Mouse (Mus musculus) MEL (cell line): ENCODE results near the gene Scfd2. TPM values are rescaled to one million over a fixed set of nuclear protein-coding genes. Genes with fewer than 3 reads are reported as not detected.

ENCODE experiments used
- DNase-seq: peaks from one replicate; pipeline ENCODE4 v3.0.0; 2011; ENCODE audit warnings: low read depth, low spot score
- H3K27ac ChIP-seq: 2 replicates; pipeline ENCODE4 v1.5.1; 2012; ENCODE audit warnings: low read depth, mild to moderate bottlenecking, control low read depth, low read length, moderate library complexity; ENCODE audit not compliant: control insufficient read depth
- H3K27me3 ChIP-seq, 2 experiments: fragments of 150-350 bp in 1 of 2; sonication (generic) in 1 of 2; 2 replicates each; pipeline ENCODE4 v1.6.1; 2012; ENCODE audit warnings: low read length in 2 of 2, mild to moderate bottlenecking in 2 of 2, improper control_type of control experiment in 1 of 2, moderate library complexity in 1 of 2; ENCODE audit not compliant: insufficient read depth in 2 of 2, control insufficient read depth in 1 of 2
- H3K36me3 ChIP-seq, 2 experiments: 2 replicates each; pipeline ENCODE4 v1.6.1; 2012 to 2014; ENCODE audit warnings: low read length in 2 of 2, improper control_type of control experiment in 1 of 2, inconsistent platforms in 1 of 2, mild to moderate bottlenecking in 1 of 2; ENCODE audit not compliant: insufficient read depth in 2 of 2, control insufficient read depth in 1 of 2
- H3K4me1 ChIP-seq, 2 experiments: fragments of 150-350 bp in 1 of 2; sonication (generic) in 1 of 2; 2 replicates each; pipeline ENCODE4 v1.6.1; 2012; ENCODE audit warnings: low read length in 2 of 2, improper control_type of control experiment in 1 of 2, mild to moderate bottlenecking in 1 of 2; ENCODE audit not compliant: insufficient read depth in 2 of 2, control insufficient read depth in 1 of 2
- H3K4me3 ChIP-seq, 2 experiments: fragments of 150-350 bp in 1 of 2; sonication (generic) in 1 of 2; 2 replicates each; pipeline ENCODE4 v1.5.1; 2012; ENCODE audit warnings: low read depth in 2 of 2, low read length in 2 of 2, mild to moderate bottlenecking in 2 of 2, moderate library complexity in 2 of 2, control low read depth in 1 of 2, improper control_type of control experiment in 1 of 2; ENCODE audit not compliant: control insufficient read depth in 1 of 2, insufficient read depth in 1 of 2
- H3K79me2 ChIP-seq: 2 replicates; pipeline ENCODE4 v1.6.1; 2012; ENCODE audit warnings: mild to moderate bottlenecking, low read length, moderate library complexity; ENCODE audit not compliant: control insufficient read depth, poor library complexity, insufficient read depth
- H3K9ac ChIP-seq: 2 replicates; pipeline ENCODE4 v1.6.1; 2012; ENCODE audit warnings: low read depth, mild to moderate bottlenecking, control low read depth, low read length, moderate library complexity; ENCODE audit not compliant: control insufficient read depth, poor library complexity, severe bottlenecking
- H3K9me3 ChIP-seq: fragments of 150-350 bp; sonication (generic); replicated peaks from 2 replicates; pipeline ENCODE4 v1.6.1; 2012; ENCODE audit warnings: mild to moderate bottlenecking, low read length, improper control_type of control experiment, moderate library complexity; ENCODE audit not compliant: insufficient read depth
- BHLHE40 ChIP-seq: IDR thresholded peaks from 2 replicates; pipeline ENCODE4 v1.6.1; 2012; ENCODE audit warnings: low read depth, mild to moderate bottlenecking, inconsistent platforms, low read length, improper control_type of control experiment, borderline replicate concordance
- CHD1 ChIP-seq: IDR thresholded peaks from 2 replicates; pipeline ENCODE4 v1.6.1; 2012; ENCODE audit warnings: low read depth, mild to moderate bottlenecking, inconsistent platforms, low read length, improper control_type of control experiment
- CTCF ChIP-seq, 3 experiments: IDR thresholded peaks in 2 of 3; conservative IDR thresholded peaks in 1 of 3; 2 replicates each; pipeline ENCODE4 v1.5.1; 2011 to 2012; ENCODE audit warnings: low read length in 3 of 3, low read depth in 2 of 3, mild to moderate bottlenecking in 2 of 3, improper control_type of control experiment in 1 of 3, inconsistent platforms in 1 of 3, mixed read lengths in 1 of 3, moderate library complexity in 1 of 3; ENCODE audit not compliant: control insufficient read depth in 1 of 3, insufficient read depth in 1 of 3, poor library complexity in 1 of 3, severe bottlenecking in 1 of 3
- E2F4 ChIP-seq: IDR thresholded peaks from 2 replicates; pipeline ENCODE4 v1.6.1; 2011; ENCODE audit warnings: low read depth, low read length, improper control_type of control experiment, borderline replicate concordance
- ELF1 ChIP-seq: IDR thresholded peaks from 2 replicates; pipeline ENCODE4 v1.6.1; 2014; ENCODE audit warnings: low read depth, mild to moderate bottlenecking, inconsistent platforms, low read length, improper control_type of control experiment, moderate library complexity
- EP300 ChIP-seq, 2 experiments: IDR thresholded peaks; 2 replicates each; pipeline ENCODE4 v1.6.1; 2011; ENCODE audit warnings: improper control_type of control experiment in 2 of 2, low read length in 2 of 2, low read depth in 1 of 2, mild to moderate bottlenecking in 1 of 2
- ETS1 ChIP-seq: IDR thresholded peaks from 2 replicates; pipeline ENCODE4 v1.6.1; 2012; ENCODE audit warnings: low read depth, mild to moderate bottlenecking, inconsistent platforms, low read length, improper control_type of control experiment, moderate library complexity
- GABPA ChIP-seq: IDR thresholded peaks from 2 replicates; pipeline ENCODE4 v1.6.1; 2012; ENCODE audit warnings: low read depth, mild to moderate bottlenecking, inconsistent platforms, low read length, improper control_type of control experiment, moderate library complexity
- GATA1 ChIP-seq: IDR thresholded peaks from 2 replicates; pipeline ENCODE4 v1.6.1; 2011; ENCODE audit warnings: low read depth, low read length, improper control_type of control experiment
- HCFC1 ChIP-seq: IDR thresholded peaks from 2 replicates; pipeline ENCODE4 v1.6.1; 2012; ENCODE audit warnings: low read depth, mild to moderate bottlenecking, inconsistent platforms, low read length, improper control_type of control experiment, moderate library complexity
- JUND ChIP-seq: IDR thresholded peaks from 2 replicates; pipeline ENCODE4 v1.6.1; 2011; ENCODE audit warnings: low read depth, mild to moderate bottlenecking, improper control_type of control experiment, low read length
- KAT2A ChIP-seq: conservative IDR thresholded peaks from 2 replicates; pipeline ENCODE4 v1.6.1; 2012; ENCODE audit warnings: low read depth, low read length, improper control_type of control experiment, inconsistent platforms
- MAFK ChIP-seq: IDR thresholded peaks from 2 replicates; pipeline ENCODE4 v1.6.1; 2011; ENCODE audit warnings: low read depth, mild to moderate bottlenecking, low read length, improper control_type of control experiment, borderline replicate concordance
- MAX ChIP-seq: IDR thresholded peaks from 2 replicates; pipeline ENCODE4 v1.6.1; 2011; ENCODE audit warnings: low read length, improper control_type of control experiment
- MAZ ChIP-seq: IDR thresholded peaks from 2 replicates; pipeline ENCODE4 v1.6.1; 2012; ENCODE audit warnings: low read depth, mild to moderate bottlenecking, inconsistent platforms, low read length, improper control_type of control experiment
- MEF2A ChIP-seq: IDR thresholded peaks from 2 replicates; pipeline ENCODE4 v1.6.1; 2014; ENCODE audit warnings: low read depth, mild to moderate bottlenecking, inconsistent platforms, low read length, improper control_type of control experiment; ENCODE audit not compliant: poor library complexity, insufficient replicate concordance, severe bottlenecking; ENCODE audit errors: extremely low read depth
- MXI1 ChIP-seq: IDR thresholded peaks from 2 replicates; pipeline ENCODE4 v1.6.1; 2011; ENCODE audit warnings: mild to moderate bottlenecking, low read depth, low read length, improper control_type of control experiment
- MYB ChIP-seq: IDR thresholded peaks from 2 replicates; pipeline ENCODE4 v1.6.1; 2011; ENCODE audit warnings: mild to moderate bottlenecking, low read depth, low read length, improper control_type of control experiment
- MYC ChIP-seq: IDR thresholded peaks from 2 replicates; pipeline ENCODE4 v1.6.1; 2011; ENCODE audit warnings: low read depth, mild to moderate bottlenecking, low read length, improper control_type of control experiment, moderate library complexity
- NELFE ChIP-seq: IDR thresholded peaks from 2 replicates; pipeline ENCODE4 v1.6.1; 2011; ENCODE audit warnings: low read depth, low read length, improper control_type of control experiment
- NRF1 ChIP-seq: IDR thresholded peaks from 2 replicates; pipeline ENCODE4 v1.6.1; 2014; ENCODE audit warnings: low read depth, mild to moderate bottlenecking, inconsistent platforms, low read length, improper control_type of control experiment, moderate library complexity; ENCODE audit not compliant: poor library complexity, insufficient read depth, severe bottlenecking
- POLR2A ChIP-seq, 2 experiments: IDR thresholded peaks; 2 replicates each; pipeline ENCODE4 v1.6.1; 2011 to 2012; ENCODE audit warnings: low read length in 2 of 2, mild to moderate bottlenecking in 2 of 2, control low read depth in 1 of 2, improper control_type of control experiment in 1 of 2, low read depth in 1 of 2, moderate library complexity in 1 of 2; ENCODE audit not compliant: control insufficient read depth in 1 of 2, insufficient read depth in 1 of 2, poor library complexity in 1 of 2
- POLR2AphosphoS5 ChIP-seq: IDR thresholded peaks from 2 replicates; pipeline ENCODE4 v1.6.1; 2012; ENCODE audit warnings: low read depth, borderline replicate concordance, mild to moderate bottlenecking, inconsistent platforms, low read length, moderate library complexity, mixed read lengths
- RCOR1 ChIP-seq: IDR thresholded peaks from 2 replicates; pipeline ENCODE4 v1.6.1; 2012; ENCODE audit warnings: low read depth, mild to moderate bottlenecking, inconsistent platforms, low read length, improper control_type of control experiment
- SIN3A ChIP-seq: IDR thresholded peaks from 2 replicates; pipeline ENCODE4 v1.6.1; 2012; ENCODE audit warnings: low read length, improper control_type of control experiment, inconsistent platforms
- SMC3 ChIP-seq: IDR thresholded peaks from 2 replicates; pipeline ENCODE4 v1.6.1; 2011; ENCODE audit warnings: low read depth, low read length, improper control_type of control experiment
- TAL1 ChIP-seq: IDR thresholded peaks from 2 replicates; pipeline ENCODE4 v1.6.1; 2012; ENCODE audit warnings: mild to moderate bottlenecking, inconsistent platforms, low read length, moderate library complexity, mixed read lengths
- TBP ChIP-seq: IDR thresholded peaks from 2 replicates; pipeline ENCODE4 v1.8.0; 2011; ENCODE audit warnings: low read depth, low read length, improper control_type of control experiment
- TCF12 ChIP-seq: IDR thresholded peaks from 2 replicates; pipeline ENCODE4 v1.6.1; 2014; ENCODE audit warnings: low read depth, mild to moderate bottlenecking, inconsistent platforms, low read length, improper control_type of control experiment, moderate library complexity
- UBTF ChIP-seq: IDR thresholded peaks from 2 replicates; pipeline ENCODE4 v1.6.1; 2012; ENCODE audit warnings: low read depth, mild to moderate bottlenecking, inconsistent platforms, low read length, improper control_type of control experiment, moderate library complexity, borderline replicate concordance; ENCODE audit not compliant: insufficient read depth
- USF1 ChIP-seq: IDR thresholded peaks from 2 replicates; pipeline ENCODE4 v1.6.1; 2014; ENCODE audit warnings: low read depth, mild to moderate bottlenecking, inconsistent platforms, low read length, improper control_type of control experiment, moderate library complexity
- USF2 ChIP-seq, 2 experiments: IDR thresholded peaks; 2 replicates each; pipeline ENCODE4 v1.6.1; 2011 to 2012; ENCODE audit warnings: improper control_type of control experiment in 2 of 2, low read length in 2 of 2, borderline replicate concordance in 1 of 2, inconsistent platforms in 1 of 2, low read depth in 1 of 2, mild to moderate bottlenecking in 1 of 2; ENCODE audit not compliant: insufficient read depth in 1 of 2
- ZC3H11A ChIP-seq: IDR thresholded peaks from 2 replicates; pipeline ENCODE4 v1.6.1; 2012; ENCODE audit warnings: low read depth, mild to moderate bottlenecking, inconsistent platforms, low read length, improper control_type of control experiment
- ZKSCAN1 ChIP-seq: IDR thresholded peaks from 2 replicates; pipeline ENCODE4 v1.6.1; 2012; ENCODE audit warnings: low read depth, mild to moderate bottlenecking, inconsistent platforms, low read length, improper control_type of control experiment, moderate library complexity
- ZMIZ1 ChIP-seq: IDR thresholded peaks from 2 replicates; pipeline ENCODE4 v1.6.1; 2012; ENCODE audit warnings: low read depth, mild to moderate bottlenecking, inconsistent platforms, low read length, improper control_type of control experiment, moderate library complexity
- ZNF384 ChIP-seq: IDR thresholded peaks from 2 replicates; pipeline ENCODE4 v1.6.1; 2012; ENCODE audit warnings: low read depth, mild to moderate bottlenecking, inconsistent platforms, low read length, improper control_type of control experiment
- polyA plus RNA-seq, 2 experiments: library from polyadenylated mRNA; stranded (reverse) in 1 of 2; unstranded in 1 of 2; fragments of >175 nt in 1 of 2; fragments of >200 nt in 1 of 2; gene quantifications; 2 replicates each; pipeline versions ENCODE4 v1.2.1 to v1.2.4; 2012; ENCODE audit warnings: low replicate concordance in 2 of 2, low read depth in 1 of 2; ENCODE audit not compliant: insufficient read length in 2 of 2, insufficient read depth in 1 of 2, missing spikeins in 1 of 2
- total RNA-seq: library from RNA; depleted of rRNA; stranded (reverse); fragments of 300-350 nt; gene quantifications from 2 replicates; pipeline ENCODE4 v1.2.3, GENCODE M21; 2012

The Scfd2 gene
- total and polyA plus RNA-seq, 3 experiments, result 18.8 to 20.3 TPM; not detected in 1

GRCm38 (mm10) chr5:74194027-74194840 is 337.3 kb downstream of the Scfd2 start:
- Histone ChIP-seq H3K9me3 (no peaks in the 10 kb centered on the region), H3K9ac (peak overlapping the region; percentile 71), H3K4me3 (peak overlapping the region; percentile 50), H3K27ac (no peak overlapping the region), H3K27me3 (no peaks in the 10 kb centered on the region; a peak in 1 of 4 replicates), H3K36me3 (peaks cover 0 to 12% of the 10 kb centered on the region in 2 experiments; a peak in 2 of 4 replicates), H3K79me2 (no peaks in the 10 kb centered on the region), H3K4me1 (peaks cover 2 to 23% of the 10 kb centered on the region in 2 experiments)
- peak; percentile 63 for DNase-seq
- TF ChIP-seq POLR2AphosphoS5 (no peak), TCF12 (peak; percentile 85), GABPA (no peak), E2F4 (no peak), TAL1 (peak; percentile 75), EP300 (IDR thresholded peaks at IDR 0.05; ENCODE audit: low read depth in 1 of 2, low read length in 2 of 2) (peak; percentile 53 to 76), UBTF (no peak), POLR2A (IDR thresholded peaks at IDR 0.05; ENCODE audit: control insufficient read depth in 1 of 2, insufficient read depth in 1 of 2, low read depth in 1 of 2, low read length in 2 of 2, poor library complexity in 1 of 2) (no peak), MYC (no peak), MEF2A (no peak), GATA1 (peak; percentile 74), USF1 (no peak), ELF1 (no peak), HCFC1 (no peak), MYB (no peak), CTCF (IDR thresholded peaks at IDR 0.05 in 2 of 3, conservative IDR thresholded peaks at IDR 0.05 in 1 of 3; ENCODE audit: control insufficient read depth in 1 of 3, insufficient read depth in 1 of 3, low read depth in 2 of 3, low read length in 3 of 3, poor library complexity in 1 of 3, severe bottlenecking in 1 of 3) (no peak), BHLHE40 (no peak), ZC3H11A (no peak), MAFK (no peak), NRF1 (no peak), ZKSCAN1 (no peak), KAT2A (no peak), ETS1 (peak; percentile 56), MAZ (no peak), SIN3A (0 out of 2 replicates have a peak, but pooled peaks have one; percentile 17), MXI1 (no peak), TBP (0 out of 2 replicates have a peak, but pooled peaks have one; percentile 19), RCOR1 (peak; percentile 95), JUND (no peak), ZMIZ1 (no peak), USF2 (IDR thresholded peaks at IDR 0.05; ENCODE audit: borderline replicate concordance in 1 of 2, insufficient read depth in 1 of 2, low read depth in 1 of 2, low read length in 2 of 2) (no peak), CHD1 (no peak), SMC3 (no peak), NELFE (no peak), MAX (no peak), ZNF384 (no peak)
